Mouse (Mus musculus) midbrain, postnatal 0 days (tissue): ENCODE data around the gene Slc27a1. TPM values are rescaled to one million over a fixed set of nuclear protein-coding genes. Genes with fewer than 3 reads are reported as not detected.

Source experiments
- ATAC-seq: fragments of 200-750 bp; cut with Nextera tagmentation; 2 replicates; pipeline ENCODE4 v1.8.0; 2017; ENCODE audit warnings: moderate number of reproducible peaks, mild to moderate bottlenecking, moderate TSS enrichment, moderate library complexity; ENCODE audit not compliant: low FRiP score
- DNase-seq: peaks from one replicate; pipeline ENCODE4 v3.0.0-alpha.2; 2015; ENCODE audit warnings: low spot score
- H3K27ac ChIP-seq: fragments of 300-500 bp; sonication (generic); 2 replicates; pipeline ENCODE4 v1.5.1; 2014; ENCODE audit warnings: low read depth, mild to moderate bottlenecking, low read length, mixed read lengths
- H3K27me3 ChIP-seq: fragments of 300-500 bp; sonication (generic); 2 replicates; pipeline ENCODE4 v1.6.1; 2014; ENCODE audit warnings: low read length, control low read depth, mixed read lengths; ENCODE audit not compliant: insufficient read depth
- H3K36me3 ChIP-seq: fragments of 300-500 bp; sonication (generic); 2 replicates; pipeline ENCODE4 v1.6.1; 2014; ENCODE audit warnings: low read length, control low read depth, mixed read lengths; ENCODE audit not compliant: insufficient read depth
- H3K4me1 ChIP-seq: fragments of 300-500 bp; sonication (generic); 2 replicates; pipeline ENCODE4 v1.6.1; 2014; ENCODE audit warnings: mild to moderate bottlenecking, control low read depth, antibody characterized with exemption, low read length, mixed read lengths; ENCODE audit not compliant: insufficient read depth
- H3K4me2 ChIP-seq: fragments of 300-500 bp; sonication (generic); 2 replicates; pipeline ENCODE4 v1.6.1; 2014; ENCODE audit warnings: low read depth, mild to moderate bottlenecking, low read length, mixed read lengths; ENCODE audit not compliant: poor library complexity, severe bottlenecking
- H3K4me3 ChIP-seq: fragments of 300-500 bp; sonication (generic); 2 replicates; pipeline ENCODE4 v1.5.1; 2014; ENCODE audit warnings: low read depth, mild to moderate bottlenecking, low read length, moderate library complexity
- H3K9ac ChIP-seq: fragments of 300-500 bp; sonication (generic); replicated peaks from 2 replicates; pipeline ENCODE4 v1.6.1; 2014; ENCODE audit warnings: mild to moderate bottlenecking, low read length, moderate library complexity, mixed read lengths; ENCODE audit not compliant: poor library complexity, severe bottlenecking
- H3K9me3 ChIP-seq: fragments of 300-500 bp; sonication (generic); 2 replicates; pipeline ENCODE4 v1.6.1; 2016; ENCODE audit warnings: low read length, control low read depth
- CTCF ChIP-seq: IDR thresholded peaks from 2 replicates; pipeline ENCODE4 v1.5.1; 2016; ENCODE audit warnings: antibody characterized with exemption, mild to moderate bottlenecking
- WGBS: fragments of 180-500 bp; shearing (Covaris S2); extraction: QIAGEN DNeasy Blood & Tissue Kit; methylation state at CpG from one replicate; pipeline ENCODE4 v1.1.7; 2014; 5-methylcytosine and 5-hydroxymethylcytosine counted together
- polyA plus RNA-seq: library from polyadenylated mRNA; unstranded; fragments of >200 nt; fragmentation: Nextera tagmentation; extraction: Ambion mirVana; gene quantifications from 2 replicates; pipeline ENCODE4 v1.2.1, GENCODE M21; 2015
- total RNA-seq: library from RNA; depleted of rRNA; stranded (reverse); fragments of >200 nt; gene quantifications from 2 replicates; pipeline ENCODE4 v1.2.3, GENCODE M21; 2014

Gene Slc27a1
- total and polyA plus RNA-seq, 2 experiments from 2014 or later = 99.7 to 160 TPM

- Histone ChIP-seq H3K36me3 (no peaks in the 10 kb centered on the region), H3K27ac (no peak within 1 kb of the TSS), H3K4me3 (no peak within 1 kb of the TSS), H3K27me3 (peaks cover 16% of the 10 kb centered on the region), H3K9ac (no peak within 1 kb of the TSS), H3K4me2 (no peak within 1 kb of the TSS), H3K9me3 (no peaks in the 10 kb centered on the region), H3K4me1 (0 out of 2 replicates have a peak, but pooled peaks cover 5% of the 10 kb centered on the region)
- 51% methylated on average over 3 of the region's 3 CpGs for whole genome bisulfite sequencing
- no peak for TF ChIP-seq CTCF
- DNase-seq (no peak), ATAC-seq (no peak)
These were observed 2.2 kb upstream of the Slc27a1 start, which contains the start of gene Nxnl1 for GRCm38 (mm10) chr8:71566501-71566900. Gene Nxnl1 (minus strand): TSS chr8:71566601.

GRCm38 (mm10) chr8:71567587-71567986 lies 1.1 kb upstream of the Slc27a1 start:
- no peak for DNase-seq
- WGBS = 79% methylated on average over 7 of the region's 7 CpGs
- Histone ChIP-seq H3K4me2 (no peak overlapping the region), H3K9me3 (no peaks in the 10 kb centered on the region), H3K4me1 (peaks cover 8% of the 10 kb centered on the region; the same call in 1 of the 2 replicates), H3K27ac (no peak overlapping the region), H3K4me3 (no peak overlapping the region), H3K9ac (no peak overlapping the region), H3K27me3 (0 out of 2 replicates have a peak, but pooled peaks cover 6% of the 10 kb centered on the region), H3K36me3 (no peaks in the 10 kb centered on the region)
- no peak for ATAC-seq
- no peak for TF ChIP-seq CTCF

- no peak for ATAC-seq
- no peak for DNase-seq
- 18% methylated on average over 6 of the region's 6 CpGs for WGBS
- Histone ChIP-seq H3K4me2 (peak overlapping the region; percentile 77), H3K27ac (peak overlapping the region; percentile 89), H3K27me3 (0 out of 2 replicates have a peak, but pooled peaks cover 4% of the 10 kb centered on the region), H3K9ac (peak overlapping the region; percentile 79), H3K4me3 (peak overlapping the region; percentile 65), H3K9me3 (no peaks in the 10 kb centered on the region), H3K36me3 (no peaks in the 10 kb centered on the region), H3K4me1 (peaks cover 8% of the 10 kb centered on the region; the same call in 1 of the 2 replicates)
- TF ChIP-seq CTCF = no peak
These were observed 259 bp downstream of the Slc27a1 start for GRCm38 (mm10) chr8:71568941-71569340.

GRCm38 (mm10) chr8:71569366-71570290 lies 946 bp downstream of the Slc27a1 start:
- no peak; the same call in 1 of the 2 replicates for TF ChIP-seq CTCF
- peak overlapping the region; percentile 79 for H3K9ac ChIP-seq
- H3K4me3 ChIP-seq = peak overlapping the region; percentile 65
- ATAC-seq (peak; percentile 79), DNase-seq (peak; percentile 95)
- no peaks in the 10 kb centered on the region for H3K36me3 ChIP-seq
- peak overlapping the region; percentile 89 for H3K27ac ChIP-seq
- 0 out of 2 replicates have a peak, but pooled peaks cover 4% of the 10 kb centered on the region for H3K27me3 ChIP-seq
- peak overlapping the region; percentile 77 for H3K4me2 ChIP-seq
- H3K9me3 ChIP-seq = no peaks in the 10 kb centered on the region
- peaks cover 8% of the 10 kb centered on the region; the same call in 1 of the 2 replicates for H3K4me1 ChIP-seq
- WGBS = under 1% methylated on average over 50 of the region's 51 CpGs

GRCm38 (mm10) chr8:71570291-71570954 lies 1.7 kb downstream of the Slc27a1 start:
- DNase-seq = peak; percentile 99
- Histone ChIP-seq H3K4me1 (peaks cover 8% of the 10 kb centered on the region; the same call in 1 of the 2 replicates), H3K9me3 (no peaks in the 10 kb centered on the region), H3K27ac (peak overlapping the region; percentile 89), H3K36me3 (no peaks in the 10 kb centered on the region), H3K9ac (peak overlapping the region; percentile 79), H3K4me3 (peak overlapping the region; percentile 65), H3K4me2 (peak overlapping the region; percentile 77), H3K27me3 (0 out of 2 replicates have a peak, but pooled peaks cover 4% of the 10 kb centered on the region)
- ATAC-seq = peak; percentile 90
- peak; percentile 22; the same call in 1 of the 2 replicates for TF ChIP-seq CTCF
- WGBS = under 1% methylated on average over 41 of the region's 41 CpGs
